Mouse (Mus musculus) left cerebral cortex, adult 9 months (tissue): Measurements from ENCODE around the gene Lrwd1.

Experiments
- DNase-seq, 2 experiments: peaks; one replicate each; pipeline ENCODE4 v3.0.0; 2022; ENCODE audit warnings: low spot score in 2 of 2

Gene Lrwd1

GRCm38 (mm10) chr5:136091927-136092326 lies 43.9 kb downstream of the Lrwd1 start:
- no peak for DNase-seq

GRCm38 (mm10) chr5:136088821-136089575 lies 46.9 kb downstream of the Lrwd1 start:
- DNase-seq, result no peak

- no peak for DNase-seq
These were observed 49.6 kb downstream of the Lrwd1 start for GRCm38 (mm10) chr5:136086290-136086689.

- no peak for DNase-seq
These were observed 50.8 kb downstream of the Lrwd1 start for GRCm38 (mm10) chr5:136084891-136085651.

- no peak for DNase-seq
These were observed 51.6 kb downstream of the Lrwd1 start for GRCm38 (mm10) chr5:136084144-136084881.

- DNase-seq, result peak; percentile 84 to 93
These were observed 52.2 kb downstream of the Lrwd1 start, which contains the start of gene Rasa4 for GRCm38 (mm10) chr5:136083669-136084107. Rasa4 (plus strand) TSS chr5:136083916.

- no peak for DNase-seq
These were observed 53.5 kb downstream of the Lrwd1 start for GRCm38 (mm10) chr5:136082345-136082744.

- no peak for DNase-seq
These were observed 57.7 kb downstream of the Lrwd1 start for GRCm38 (mm10) chr5:136078136-136078535.

GRCm38 (mm10) chr5:136077001-136077550 lies 58.8 kb downstream of the Lrwd1 start:
- DNase-seq, result no peak

GRCm38 (mm10) chr5:136076284-136076683 lies 59.6 kb downstream of the Lrwd1 start:
- DNase-seq, result no peak

- DNase-seq, result no peak
These were observed 60.8 kb downstream of the Lrwd1 start for GRCm38 (mm10) chr5:136075076-136075475.

- DNase-seq, result no peak
These were observed 62.3 kb downstream of the Lrwd1 start for GRCm38 (mm10) chr5:136073526-136073925.

- DNase-seq, result no peak
These were observed 62.8 kb downstream of the Lrwd1 start for GRCm38 (mm10) chr5:136073051-136073450.
